Mouse (Mus musculus) megakaryocyte-erythroid progenitor cell, adult 5-6 weeks (primary cell): ENCODE measurements at regions not wholly inside any gene's neighbourhood (a gene's known extent, or its start where the extent isn't known, plus 50 kb on each side); places are given as distances from the start of the nearest gene placed in this dataset.
A peak's percentile ranks its signal among the peaks of the same experiment; 100 is the strongest.

Experiments
- ATAC-seq: replicated peaks from 2 replicates; pipeline ENCODE4 v1.8.0; 2016; ENCODE audit warnings: mild to moderate bottlenecking, inconsistent platforms; ENCODE audit not compliant: severe bottlenecking, poor library complexity, low FRiP score, low TSS enrichment

DNA sequence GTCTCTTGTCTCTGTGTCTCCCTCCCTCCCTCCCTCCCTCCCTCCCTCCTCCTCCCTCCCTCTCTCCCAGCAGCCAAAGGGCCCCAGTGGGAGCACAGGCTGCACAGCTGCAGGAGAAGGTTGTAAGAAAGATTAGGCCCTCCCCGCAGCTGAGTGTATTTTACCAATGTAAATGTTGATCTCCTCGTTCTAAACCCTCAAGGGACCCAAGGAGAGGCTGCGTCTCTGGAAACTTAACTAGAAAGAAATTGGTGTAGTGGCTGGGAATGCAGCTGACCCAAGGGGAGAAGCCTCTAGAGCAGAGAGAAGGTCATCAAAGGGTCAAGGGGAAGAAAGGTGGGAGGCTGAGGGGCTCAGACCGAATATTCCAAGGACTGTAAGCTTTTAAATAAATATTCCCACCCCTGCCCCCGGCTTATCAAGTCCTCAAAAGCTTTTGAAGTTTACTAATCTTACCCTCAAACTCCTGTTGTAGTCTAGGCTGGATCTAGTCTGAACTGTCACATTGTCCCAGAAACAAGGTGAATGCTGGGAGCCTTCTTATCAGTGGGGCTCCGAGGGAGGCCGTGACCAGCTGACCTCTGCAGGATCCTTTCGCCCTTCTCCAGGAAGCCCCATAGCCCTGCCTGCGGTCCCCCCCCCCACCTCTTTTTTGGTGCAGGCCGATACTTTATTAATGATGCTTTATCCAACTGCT, 116.5 kb downstream of the Dact1 start:
- no peak for ATAC-seq

DNA sequence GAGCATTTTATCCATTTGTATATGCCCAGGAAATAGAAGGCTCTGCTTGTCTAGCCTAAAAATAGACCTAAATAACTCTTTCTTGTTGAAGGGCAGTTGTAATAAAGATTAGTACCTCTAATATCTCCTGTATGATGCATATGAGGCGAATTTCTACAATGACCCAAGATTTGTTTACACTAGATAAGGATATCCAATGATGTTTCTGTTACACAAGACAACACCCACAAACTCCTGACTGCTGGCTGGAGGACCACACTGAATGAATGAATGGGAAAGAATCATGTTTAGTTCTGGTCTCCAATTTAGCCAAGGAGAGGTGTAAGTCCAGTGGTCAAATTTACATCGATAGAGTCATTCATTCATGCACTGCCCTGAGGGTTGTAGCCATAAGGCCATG, 118.3 kb downstream of the Dact1 start:
- no peak for ATAC-seq

DNA sequence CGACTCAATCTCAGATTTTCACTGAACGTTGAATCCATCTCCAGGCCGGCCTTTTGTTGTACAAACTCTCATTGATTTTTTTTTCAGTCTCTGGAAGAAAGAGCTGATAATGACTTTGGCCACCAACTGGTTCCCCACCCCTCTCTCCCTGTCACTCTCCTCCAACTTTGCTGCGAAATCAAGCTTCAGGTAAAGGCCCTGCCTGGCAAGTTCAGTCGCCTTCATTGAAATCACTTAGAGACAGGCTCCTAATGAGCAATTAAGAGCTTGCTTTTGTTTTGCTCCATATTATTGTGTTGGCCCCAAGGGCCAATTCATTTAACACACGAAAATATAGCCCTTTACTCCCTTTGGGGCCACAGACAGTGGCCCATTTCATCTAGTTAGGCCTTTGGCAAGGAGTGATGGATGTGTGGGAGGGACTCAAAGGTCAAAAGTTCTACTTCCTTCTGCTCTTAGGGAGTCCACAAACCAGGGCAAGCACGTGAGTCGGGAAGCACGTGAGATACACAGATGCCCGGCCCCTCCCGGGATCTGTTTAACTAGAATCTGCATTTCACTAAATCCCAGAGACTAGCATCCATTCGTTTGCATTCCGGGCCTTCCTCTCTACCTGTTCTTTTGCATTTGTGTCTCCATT, 120.0 kb downstream of the Dact1 start:
- no peak for ATAC-seq

DNA sequence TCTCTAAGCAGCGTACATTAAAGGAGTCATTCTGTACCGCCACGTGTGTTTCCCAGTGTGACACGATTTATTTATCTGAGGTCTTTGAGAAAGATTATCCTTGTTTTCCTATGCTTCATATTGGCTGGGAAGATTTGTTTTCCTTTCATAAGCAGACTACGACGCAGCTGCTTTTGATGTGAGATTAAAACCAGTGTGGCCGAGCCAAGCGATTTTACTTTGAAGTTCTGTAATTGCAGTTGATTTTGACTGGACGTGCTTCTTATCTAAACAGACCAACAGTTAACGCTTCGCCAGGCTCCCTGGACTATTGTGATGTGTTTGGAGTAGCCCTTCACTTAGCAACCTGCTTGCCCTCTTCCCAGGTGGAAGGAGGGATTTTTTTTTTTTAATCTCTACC, 120.6 kb downstream of the Dact1 start:
- no peak for ATAC-seq

DNA sequence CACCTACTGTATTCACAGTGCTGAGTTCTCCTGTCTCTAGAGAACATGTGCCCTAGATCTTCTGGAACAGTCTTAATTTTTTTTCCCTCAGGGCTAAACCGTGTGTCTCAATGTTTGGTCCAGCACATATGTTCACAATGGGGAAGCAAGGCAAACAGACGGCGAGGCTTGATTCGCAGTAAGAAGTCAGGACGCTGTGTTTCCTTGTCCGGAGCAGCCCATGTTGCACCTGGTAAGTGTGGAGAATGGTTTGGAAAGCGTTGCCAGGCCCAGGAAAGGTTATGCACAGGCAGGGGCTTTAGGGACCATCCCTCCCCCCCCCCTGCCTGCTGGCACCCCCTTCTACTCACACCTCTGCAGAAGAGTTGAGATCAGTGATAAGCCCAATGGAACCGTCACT, 121.4 kb downstream of the Dact1 start:
- ATAC-seq: no peak

DNA sequence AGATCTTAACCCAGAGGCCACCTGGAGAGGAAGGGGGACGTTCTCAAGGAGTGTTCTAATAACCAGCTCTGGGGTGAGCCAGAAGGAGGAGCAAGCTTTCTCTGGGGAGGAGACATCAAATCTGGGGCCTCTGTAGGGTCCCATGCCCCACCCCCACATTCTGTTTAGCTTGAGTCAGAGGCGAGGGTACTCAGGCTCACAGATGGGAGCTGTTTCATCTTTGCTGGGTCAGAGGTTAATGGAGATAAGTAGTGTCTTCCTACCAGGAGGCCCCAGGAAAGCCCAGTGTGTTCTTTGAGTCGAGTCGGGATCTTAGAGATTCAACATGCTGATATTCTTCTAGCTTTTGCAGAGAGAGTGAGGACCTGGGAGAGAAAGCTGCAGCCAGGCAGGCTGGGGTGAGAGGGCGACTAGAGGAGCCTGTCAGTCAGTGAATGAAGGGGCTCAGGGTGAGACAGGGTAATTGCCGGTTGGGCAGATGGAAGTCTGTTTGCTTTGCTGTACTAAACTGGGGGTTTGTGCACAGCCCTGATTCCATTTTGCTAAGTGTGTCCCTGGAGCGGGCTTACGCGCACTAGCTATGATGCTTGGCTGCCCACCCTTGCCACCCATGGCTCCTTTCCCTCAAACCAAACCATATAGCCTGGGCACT, 124.0 kb downstream of the Dact1 start:
- no peak for ATAC-seq

DNA sequence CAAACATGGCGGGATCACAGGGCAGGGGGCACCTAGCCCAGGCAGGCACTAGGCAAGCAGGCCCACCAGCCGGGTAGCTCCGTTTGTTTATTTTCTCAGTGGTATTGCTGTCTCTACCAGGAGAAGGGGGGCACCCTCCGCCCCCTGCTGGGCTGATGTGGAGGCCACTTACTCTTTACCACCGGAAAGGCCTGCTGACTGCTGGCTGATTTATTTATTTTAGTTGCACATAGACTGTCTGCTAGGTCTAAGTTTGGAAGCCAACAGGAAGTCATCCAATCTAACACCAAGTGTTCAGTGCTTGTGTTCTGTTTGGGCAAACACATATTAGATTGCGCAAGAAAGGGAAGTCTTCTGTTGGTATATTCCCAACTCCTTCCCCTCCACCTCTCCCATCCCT, 128.6 kb downstream of the Dact1 start:
- ATAC-seq: 0 out of 2 replicates have a peak, but pooled peaks have one; percentile 44

DNA sequence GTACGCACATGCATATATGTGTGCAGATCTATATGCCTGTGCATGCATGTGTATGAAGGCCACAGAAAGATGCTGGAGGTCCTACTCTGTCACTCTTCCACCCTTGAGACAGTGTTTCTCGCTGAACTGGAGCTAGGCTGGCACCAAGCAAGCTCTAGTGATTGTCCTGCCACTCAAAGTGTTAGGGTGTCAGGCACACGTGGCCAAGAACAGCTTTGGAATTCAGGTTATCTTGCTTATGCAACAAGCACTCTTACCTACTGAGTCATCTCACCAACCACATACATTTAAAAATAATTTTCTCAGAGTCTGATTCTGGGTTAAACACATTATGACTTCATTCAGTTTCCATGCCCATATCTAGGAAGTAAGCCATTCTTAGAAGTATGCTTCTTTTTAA, 131.2 kb downstream of the Dact1 start:
- ATAC-seq: no peak

DNA sequence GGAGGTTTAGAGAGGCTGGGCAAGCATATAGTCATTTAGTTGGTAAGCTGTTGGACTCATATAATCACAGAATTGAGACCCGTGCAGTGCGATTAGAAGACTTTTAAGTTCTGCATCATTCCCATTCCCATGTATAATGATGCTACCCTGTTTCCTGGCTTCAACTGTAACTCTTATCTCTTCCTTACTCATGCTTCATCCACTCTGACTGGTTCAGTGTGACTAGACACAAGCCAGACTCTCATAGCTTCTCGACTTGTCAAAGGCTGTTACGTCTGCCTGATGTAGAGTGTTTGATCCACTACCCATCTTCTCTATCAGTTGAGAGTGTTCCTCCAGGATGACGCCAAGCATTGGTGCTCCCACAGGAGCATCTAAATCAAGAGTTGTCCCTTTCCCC, 131.6 kb downstream of the Dact1 start:
- no peak for ATAC-seq

DNA sequence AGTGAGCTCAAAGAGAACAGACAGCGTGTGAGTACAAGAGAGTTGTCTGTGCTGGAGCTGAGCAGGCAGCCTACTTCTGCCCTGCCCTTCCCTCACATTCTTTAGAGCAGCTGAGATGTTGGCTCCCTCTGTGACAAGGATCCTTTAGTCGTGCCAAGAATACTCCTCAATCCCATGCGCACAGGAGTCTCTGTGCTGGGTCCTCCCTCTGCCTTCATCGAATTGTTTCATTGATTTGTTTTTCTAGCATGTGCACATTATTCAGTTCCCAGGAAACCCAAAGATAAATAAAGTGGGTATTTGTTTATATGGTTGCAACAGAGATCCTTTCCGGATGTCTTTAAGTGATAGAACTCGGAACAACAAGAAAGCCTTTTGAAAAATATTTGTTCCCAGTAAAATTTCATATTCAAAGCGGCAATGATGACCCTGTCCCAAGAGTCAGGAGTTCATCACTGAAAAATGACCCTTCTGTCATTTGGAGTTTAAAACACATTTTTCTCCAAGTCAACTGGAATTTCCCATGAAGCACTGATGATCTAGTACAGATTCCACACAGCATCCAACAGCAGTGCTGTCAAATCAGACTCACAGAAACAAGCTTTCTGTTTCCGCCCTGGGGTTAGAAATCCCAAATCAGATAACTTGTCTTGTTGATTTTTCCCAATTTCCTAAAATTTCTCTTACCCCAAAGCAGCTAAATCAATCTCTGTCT, 136.7 kb downstream of the Dact1 start:
- no peak for ATAC-seq

DNA sequence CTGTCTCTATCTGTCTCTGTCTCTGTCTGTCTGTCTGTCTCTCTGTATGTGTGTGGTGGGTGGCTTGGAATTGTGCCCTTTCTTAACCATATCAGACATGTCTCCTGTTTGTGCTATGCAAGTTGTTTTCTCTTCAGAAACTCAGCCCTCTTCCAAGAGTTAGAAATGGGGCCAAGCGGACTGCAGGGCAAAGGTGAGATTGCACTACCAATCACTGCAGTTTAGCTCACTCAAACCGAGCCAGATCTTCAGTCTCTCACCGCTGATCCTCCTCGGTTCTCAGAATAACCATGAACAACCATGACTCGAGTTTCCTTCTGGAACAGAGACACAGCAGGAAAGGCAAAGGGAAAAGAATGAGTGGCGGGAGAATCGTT, 137.2 kb downstream of the Dact1 start:
- ATAC-seq: no peak

DNA sequence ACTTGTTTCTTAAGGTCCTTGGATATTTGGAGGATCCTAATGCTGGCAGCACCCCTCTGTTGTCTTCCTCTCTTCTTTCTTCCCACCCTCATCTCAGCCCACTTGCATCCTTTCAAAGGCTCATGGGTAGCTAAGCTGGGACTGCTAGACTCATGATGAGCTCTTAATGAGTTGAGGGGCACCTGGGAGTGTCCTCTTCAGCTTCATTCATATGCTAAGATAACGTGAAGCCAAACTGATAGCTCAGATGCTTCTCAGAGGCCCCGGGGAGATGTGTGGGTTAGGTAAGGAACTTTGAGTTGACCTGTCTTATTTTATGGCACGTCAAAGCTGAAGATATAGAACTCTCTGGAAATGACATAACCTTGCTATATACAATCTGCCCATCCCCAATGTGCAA, 139.3 kb downstream of the Dact1 start:
- no peak for ATAC-seq

DNA sequence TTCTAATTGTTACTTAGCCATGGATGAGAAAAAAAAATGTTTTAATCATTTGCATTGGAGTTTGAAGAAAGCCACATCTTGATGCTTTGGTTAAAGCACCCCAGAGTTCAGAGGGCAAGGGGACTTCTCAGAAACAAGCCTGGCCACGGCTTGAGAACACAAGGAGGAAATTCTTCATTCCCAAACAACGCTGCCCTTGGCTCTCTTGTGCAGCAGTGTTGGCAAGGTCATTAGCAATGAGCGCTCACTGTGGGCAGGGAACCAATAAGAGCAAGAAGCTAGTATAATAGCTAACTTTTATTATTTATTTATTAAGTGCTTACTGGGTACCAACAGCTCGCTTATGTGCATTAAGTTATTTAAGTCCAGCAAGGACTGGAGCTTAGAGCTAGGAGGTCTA, 140.4 kb downstream of the Dact1 start:
- no peak for ATAC-seq

DNA sequence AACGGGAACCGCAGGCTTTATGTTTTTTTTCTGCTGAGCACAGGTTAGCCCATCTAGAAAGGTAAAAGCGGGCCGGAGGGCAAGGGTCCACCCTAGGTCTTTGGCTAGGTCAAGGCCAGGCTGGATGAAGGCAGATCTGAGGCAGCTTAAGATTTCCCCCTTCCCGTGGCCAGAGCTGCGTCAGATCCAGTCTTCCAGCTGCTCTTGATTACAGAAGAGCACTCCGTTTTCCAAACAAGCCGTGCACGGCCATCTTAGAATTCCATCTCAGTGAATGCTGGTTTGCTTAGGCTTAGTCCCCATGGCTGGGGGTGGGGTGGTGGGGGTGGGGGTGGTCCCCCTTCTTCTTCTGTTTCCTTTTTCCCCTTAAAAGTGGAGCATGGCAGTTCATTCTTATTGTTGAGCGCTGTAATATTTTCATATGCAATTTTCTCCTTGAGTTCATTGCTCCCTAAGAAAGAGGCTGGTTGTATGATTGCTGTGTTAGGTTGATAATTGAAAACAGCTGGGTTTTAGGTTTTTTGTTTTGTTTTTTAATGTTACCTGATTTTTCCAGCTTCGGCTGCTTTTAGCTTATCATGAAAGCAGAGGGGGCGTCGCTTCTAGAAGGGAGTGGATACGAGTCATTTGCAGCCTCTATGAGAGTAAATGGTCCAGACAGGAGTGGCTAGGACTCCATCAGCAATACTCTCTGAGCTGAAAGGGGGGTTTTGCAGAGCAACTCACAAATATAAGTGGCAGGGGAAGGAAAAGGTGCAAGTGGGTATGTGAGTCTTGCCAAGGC, 141.2 kb downstream of the Dact1 start:
- ATAC-seq: no peak

DNA sequence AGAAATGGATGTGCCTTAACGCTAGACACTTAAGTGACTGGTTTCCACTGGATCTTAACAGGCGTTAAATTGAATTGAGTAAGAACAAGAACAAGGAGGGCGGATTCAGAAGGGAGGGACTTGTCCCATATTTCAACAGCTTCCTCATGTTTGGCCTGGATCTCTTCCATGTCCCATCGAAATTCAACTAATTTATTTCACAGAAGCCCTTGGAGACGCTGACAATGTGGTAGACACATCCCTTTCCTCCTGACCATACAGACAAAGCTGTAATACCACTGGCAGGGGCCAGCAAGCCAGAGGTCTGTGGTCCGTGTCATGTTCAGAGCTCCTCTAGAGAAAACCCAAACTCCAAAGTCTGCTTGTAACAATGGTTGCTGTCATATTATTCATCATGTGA, 147.2 kb downstream of the Dact1 start:
- no peak for ATAC-seq

DNA sequence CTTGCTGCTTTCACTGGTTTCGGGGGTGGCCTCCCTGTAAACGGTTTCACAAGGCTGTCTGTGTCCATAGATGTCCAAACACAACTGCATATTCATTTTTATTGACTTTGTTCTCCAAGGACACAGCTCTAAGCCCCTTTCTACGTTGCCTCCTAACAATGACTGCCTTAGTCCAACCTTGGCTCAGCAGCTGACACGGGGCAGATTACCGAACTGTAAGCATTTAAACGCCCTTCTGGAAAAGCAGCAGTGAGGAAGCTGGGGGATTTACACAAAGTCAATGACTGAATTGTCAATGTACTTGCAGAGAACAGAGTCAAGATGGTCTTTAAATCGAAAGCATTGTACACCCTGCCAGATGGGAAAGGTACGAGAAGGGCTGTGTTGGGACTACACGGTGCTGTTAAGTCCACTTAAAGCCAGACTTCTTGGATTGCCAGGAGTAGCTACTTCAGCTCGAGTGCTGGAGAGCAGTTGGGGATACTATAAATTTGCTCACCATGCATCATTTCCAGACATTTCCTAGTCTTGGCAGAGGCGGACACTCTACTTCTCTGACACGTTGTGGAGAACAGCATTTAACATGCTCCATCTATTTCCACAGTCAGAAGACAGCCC, 149.0 kb downstream of the Dact1 start:
- ATAC-seq: no peak

DNA sequence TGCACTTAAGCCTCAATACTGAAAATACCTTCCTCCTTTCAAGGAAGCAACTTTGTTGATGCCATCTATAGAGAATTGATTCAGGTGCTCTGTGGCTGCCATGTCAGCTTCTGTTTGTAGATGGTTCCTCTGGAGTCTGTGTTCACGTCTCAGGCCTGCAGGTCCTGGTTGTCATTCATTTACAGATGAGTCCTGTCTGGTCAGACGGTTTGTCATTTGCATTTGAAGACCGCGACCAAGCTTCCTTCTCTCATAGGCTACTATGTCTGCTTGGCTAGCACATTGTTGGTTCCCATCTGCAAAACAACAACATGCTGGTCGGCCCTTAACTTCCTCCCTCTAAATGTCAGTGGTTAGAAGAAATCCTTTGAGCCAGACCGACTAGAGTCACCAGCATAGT, 151.0 kb downstream of the Dact1 start:
- no peak for ATAC-seq

DNA sequence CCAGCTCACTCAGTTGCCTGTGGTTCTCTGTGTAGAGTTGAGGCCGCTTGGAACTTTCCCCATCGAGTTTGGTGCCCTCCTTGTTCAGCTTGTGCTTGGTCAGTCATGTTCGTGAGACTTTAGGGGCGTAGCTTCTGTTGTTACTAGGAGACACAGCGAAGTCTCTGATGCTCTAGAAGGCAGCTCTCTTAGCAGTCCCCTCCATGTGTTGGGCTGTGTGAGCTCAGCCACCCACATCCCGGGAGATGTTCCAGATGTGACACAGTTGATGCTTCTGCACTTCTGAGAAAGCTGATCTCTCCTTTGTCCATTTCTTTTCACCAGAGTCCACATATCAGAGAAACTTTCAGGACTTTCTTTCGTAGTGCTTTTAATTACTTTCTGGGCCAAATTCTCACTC, 158.1 kb downstream of the Dact1 start:
- ATAC-seq: no peak

DNA sequence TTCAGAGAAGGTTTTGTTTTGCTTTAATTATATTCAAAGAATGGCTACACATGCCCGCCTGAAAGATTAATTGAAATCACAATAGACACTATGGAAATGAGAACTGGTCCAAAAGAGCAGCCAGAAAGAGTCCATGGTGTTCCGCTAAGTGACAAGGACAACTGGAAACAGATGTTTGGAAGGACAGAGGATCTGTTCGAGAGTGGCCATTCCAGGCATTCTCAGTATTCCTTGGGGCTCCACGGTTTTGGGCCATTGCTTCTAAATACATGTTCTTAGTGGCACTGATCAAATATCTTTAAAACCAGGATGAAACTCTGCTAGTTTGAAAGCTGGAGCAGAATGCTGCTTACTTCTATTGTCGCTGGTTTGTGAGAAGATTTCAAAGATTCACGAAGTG, 158.6 kb downstream of the Dact1 start:
- no peak for ATAC-seq
